Mouse (Mus musculus) gastrocnemius, postnatal 14 days (tissue): ENCODE measurements around the gene Lrp6. TPM values are rescaled to one million over a fixed set of nuclear protein-coding genes. Genes with fewer than 3 reads are reported as not detected.

ENCODE experiments used
- DNase-seq: peaks from one replicate; pipeline ENCODE4 v3.0.0; 2021; ENCODE audit warnings: mixed read lengths
- intact Hi-C: fragments of 180-260 bp; cut with DNase I; formaldehyde crosslinking; loops from one replicate; pipeline ENCODE4 v1.15.1; 2025; ENCODE audit warnings: low total_unique reads
- total RNA-seq, 2 experiments: library from RNA; stranded (reverse); gene quantifications; 2 replicates each; pipeline ENCODE4 v1.2.3; 2021

Lrp6 gene
- total RNA-seq, 2 experiments from 2014 or later = 40.9 to 41.9 TPM

DNA sequence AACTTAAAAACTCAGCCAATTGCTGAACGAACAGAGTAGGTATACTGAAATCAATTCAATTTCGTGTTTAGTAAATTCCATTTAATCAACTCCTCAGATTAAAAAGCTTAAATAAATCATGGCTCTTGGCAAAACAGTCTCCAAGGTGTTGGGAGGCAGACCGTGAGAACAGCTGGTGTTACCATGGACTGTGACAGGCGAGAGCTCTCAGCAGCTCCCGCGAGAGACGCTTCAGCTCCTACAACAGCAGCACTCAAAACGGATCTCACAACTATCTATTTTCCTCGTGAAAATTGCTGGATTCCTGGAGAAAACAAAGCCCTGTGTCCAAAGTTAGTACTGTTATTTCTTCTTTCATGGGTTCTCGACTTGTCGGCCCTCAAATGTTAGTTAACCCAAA is 116.8 kb downstream of the Lrp6 start:
- intact Hi-C loops = no loop called here
- DNase-seq = no peak

DNA sequence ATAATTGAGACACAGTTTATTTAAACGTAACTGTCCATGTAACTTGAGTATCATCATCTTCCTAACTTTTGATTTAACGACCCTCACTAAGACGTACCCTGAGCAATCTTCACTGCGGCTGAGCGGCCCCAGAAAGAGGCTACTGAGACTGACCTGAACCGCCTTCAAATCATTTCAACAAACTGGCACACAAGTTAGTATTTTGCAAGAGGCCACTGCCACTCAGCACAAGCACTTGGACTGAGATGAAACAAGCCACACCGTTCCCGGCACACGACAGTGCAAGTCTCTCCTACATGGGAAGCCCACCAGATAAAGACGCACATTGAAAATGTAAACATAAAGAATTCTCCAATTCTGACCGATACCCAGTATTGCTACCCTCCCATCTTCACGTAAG is 118.3 kb downstream of the Lrp6 start:
- no peak for DNase-seq
- intact Hi-C loops = no loop called here

DNA sequence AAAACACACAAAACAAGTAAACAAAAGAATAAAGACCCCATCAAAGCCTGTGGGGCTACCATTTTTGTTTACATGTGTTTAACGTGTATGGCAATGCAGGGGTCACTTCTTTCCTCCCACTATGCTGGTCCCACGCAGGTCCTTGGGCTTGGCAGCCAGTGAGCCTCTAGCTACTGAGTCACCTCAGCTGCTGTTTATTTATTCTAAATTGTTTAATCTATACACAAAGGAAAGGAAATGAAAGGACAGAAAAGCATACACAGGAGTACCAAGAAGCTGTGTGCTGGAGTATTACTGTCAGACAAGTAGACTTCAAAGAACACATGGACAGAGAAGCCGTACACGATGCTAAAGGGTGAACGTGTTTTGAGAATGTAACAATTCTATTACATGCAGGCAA is 122.8 kb downstream of the Lrp6 start:
- intact Hi-C loops = no loop called here
- no peak for DNase-seq

DNA sequence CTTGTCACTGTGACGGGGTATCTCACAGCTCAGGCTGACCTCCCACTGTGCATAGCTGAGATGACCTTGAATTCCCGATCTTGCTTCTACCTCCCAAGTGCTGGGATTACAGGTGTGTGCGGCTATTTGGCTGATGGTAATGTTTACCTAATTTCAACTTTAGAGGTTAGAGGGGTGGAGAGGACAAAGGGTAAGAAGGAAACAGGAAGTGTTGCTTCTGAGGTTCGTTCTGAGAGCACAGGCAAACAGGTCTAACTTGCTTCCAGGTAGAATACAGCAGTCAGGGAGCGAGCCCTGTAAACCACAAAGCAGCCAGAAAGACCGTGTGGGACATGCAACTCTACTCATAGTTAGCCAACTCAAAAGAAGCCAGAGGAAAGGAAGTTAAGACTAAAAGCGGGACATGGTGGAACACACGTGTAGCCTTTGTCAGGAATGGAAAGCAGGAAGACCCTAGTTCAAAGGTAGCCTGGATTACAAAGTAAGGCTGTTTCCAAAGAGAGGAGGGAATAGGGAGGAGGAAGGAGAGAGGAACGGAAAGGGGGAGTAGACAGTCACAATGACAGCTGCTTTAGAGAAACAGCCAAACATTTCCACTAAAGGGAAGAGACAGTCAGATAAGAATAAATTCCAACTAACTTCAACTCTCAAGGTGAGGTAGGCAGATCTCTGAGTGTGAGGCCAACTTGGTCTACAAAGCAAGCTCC is 123.4 kb downstream of the Lrp6 start:
- intact Hi-C loops = no loop called here
- no peak for DNase-seq

DNA sequence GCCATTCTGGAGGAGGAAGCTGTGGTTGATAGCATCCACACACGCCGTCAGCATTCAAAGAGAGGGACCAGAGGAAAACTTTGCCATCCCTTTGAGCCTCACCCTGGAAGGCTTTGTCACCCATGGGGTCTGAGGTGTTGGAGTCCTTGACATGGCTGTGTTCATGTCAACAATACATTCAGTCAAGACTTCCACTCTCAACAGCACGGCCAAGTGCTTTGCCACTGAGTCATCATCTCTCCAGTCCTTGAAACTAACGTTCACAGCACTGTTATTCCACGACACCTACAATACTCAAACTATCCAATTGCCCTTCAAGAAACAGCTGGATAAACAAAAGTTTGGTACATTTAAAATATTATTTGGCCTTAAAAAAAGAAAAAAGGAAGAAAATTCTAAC is 124.5 kb downstream of the Lrp6 start:
- DNase-seq = no peak
- intact Hi-C loops = no loop called here

DNA sequence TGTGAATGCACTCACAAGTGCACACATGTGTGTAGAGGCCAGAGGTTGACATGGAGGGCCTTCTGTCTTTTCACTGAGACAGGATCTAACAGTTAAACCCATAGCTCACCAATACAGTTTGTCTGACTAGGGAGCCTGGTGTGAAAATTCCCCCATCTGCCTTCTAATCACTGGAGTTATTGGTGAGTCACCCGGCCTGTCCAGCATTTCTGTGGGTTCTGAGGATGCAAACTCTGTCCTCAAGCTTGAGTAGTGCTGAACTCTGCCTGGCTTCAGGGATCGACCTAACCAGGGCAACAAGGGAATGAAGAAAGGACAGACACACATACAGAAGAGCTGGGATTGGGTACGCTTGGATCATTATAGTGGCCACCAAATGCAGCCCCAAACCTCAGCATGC is 125.0 kb downstream of the Lrp6 start:
- DNase-seq = no peak
- intact Hi-C loops = no loop called here

DNA sequence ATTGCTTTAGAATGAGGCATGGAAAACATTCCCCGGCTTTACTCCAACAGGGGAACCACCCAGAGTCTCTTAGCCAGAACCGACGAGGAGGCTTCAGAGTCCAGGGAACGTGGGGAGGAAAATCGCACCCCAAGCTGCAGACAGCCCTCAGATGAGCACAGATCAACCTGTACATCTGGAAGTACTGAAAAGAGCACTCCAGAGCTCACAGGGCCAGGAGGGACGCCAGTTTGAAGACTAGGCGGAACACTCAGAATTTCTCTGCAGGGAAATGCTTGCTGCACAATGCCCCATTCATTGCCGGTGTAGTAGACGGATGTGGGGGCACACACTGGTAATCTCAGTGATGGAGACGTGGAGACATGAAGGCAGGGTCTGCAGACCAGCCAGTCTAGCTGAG is 126.7 kb downstream of the Lrp6 start:
- intact Hi-C loops = no loop called here
- DNase-seq = no peak

DNA sequence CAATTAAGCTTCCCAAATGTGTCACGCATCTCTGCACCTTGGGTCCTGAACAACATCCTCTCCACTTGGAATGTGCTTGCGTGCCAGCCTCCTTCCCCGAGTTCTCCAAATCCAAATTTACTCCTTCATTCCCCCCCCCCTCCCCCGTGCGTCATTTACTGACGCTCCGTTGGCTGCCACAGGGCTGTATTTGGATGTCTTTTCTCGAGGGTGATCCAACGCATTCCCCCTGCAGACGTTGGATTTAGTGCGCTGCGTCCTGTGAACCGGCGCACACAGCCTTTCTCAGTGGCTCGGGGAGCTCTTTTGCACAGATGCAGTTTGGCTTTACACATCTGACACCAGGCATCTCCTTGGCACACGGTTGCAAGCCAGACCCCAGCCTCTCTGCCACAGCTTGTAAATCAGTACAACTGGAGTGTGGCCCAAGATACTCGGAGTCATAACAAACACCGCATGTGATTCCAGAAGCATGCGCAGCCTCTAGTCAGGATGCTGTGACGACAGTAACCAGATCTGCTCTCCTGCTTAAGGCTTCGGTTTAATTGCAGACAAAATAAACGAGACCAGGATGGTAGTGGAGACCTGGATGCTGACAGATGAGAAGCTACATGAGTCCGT is 127.3 kb downstream of the Lrp6 start:
- intact Hi-C loops = no loop called here
- DNase-seq = peak; percentile 28

DNA sequence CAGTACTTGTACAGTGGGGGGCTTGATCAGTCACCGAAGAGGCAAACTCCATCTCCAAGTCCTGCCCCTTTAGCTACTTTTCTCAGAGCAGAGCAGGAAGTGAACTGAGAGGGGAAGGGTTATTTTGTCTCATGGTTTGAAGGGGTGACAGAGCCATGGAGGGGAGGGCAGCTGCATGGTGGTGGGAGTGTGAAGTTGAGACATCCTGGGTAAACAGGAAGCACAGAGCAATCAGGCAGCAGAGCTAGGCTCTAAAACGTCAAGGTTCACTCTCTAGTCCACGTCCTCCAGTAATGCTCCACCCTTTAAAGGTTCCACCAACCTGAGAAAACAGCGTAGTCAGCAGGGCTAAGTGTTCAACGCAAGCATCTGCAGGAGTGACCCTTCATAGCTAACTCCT is 129.8 kb downstream of the Lrp6 start:
- intact Hi-C loops = no loop called here
- DNase-seq = no peak

DNA sequence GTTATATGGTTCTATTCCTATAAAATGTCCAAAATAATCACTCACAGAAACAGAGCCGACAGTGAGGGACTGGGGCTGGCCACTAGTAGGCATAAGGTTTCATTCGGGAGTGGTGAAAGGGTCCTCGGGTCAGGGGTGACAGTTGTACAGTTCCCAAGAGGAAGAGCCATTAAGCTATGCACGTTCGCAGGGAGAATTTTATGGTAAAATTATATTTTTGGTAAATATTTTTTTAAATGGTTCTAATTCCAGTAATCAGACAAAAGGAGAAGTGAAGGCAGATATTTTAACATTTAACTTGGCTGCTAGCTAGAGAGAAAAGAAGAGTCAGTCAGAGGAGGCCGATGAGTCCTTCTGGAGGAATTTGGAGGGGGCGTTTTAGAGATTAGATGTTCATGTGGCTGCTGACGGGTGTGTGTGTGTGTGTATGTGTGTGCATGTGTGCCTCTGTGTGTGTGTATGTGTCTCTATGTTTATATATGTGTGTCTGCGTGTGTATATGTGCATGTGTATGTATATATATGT is 131.8 kb downstream of the Lrp6 start:
- intact Hi-C loops = no loop called here
- no peak for DNase-seq

DNA sequence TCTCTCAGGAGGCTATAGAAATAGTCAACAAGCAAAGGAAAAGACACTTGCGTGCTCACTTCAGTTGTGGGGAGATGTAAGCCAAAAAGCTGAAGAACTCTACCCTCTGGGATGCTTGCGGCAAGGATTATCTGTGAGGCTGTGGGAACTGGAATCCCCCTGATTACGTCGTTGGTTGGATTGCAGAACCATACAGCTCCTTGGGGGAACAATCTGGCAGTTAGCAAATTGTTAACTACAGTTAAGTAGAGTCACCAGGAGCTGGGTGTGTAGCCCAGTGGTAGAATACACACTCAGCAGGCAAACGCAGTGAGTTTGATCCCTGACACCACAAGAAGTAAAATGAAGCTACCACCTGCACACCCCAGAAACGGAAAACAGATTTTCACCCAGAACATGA is 132.7 kb downstream of the Lrp6 start:
- no peak for DNase-seq
- intact Hi-C loops = no loop called here

DNA sequence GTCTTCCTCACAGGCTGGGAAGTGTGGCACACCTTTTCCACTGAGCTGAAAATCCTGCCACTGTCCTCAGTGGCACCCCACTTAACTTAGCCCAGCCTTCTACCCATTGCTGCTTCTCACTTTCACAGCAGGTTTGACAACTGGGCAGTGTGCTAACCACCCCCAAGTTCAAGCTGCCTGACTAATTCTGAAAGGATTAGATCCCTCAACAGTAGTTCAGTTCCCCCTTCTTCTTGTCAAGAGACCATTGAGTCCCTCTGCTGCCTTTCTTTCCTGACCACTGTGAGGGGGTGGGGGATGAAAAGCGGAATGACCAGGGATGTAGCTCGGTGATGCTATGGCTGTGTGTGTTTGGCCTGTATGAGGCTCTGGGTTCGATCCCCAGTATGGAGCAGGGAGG is 133.5 kb downstream of the Lrp6 start:
- intact Hi-C loops = no loop called here
- no peak for DNase-seq

DNA sequence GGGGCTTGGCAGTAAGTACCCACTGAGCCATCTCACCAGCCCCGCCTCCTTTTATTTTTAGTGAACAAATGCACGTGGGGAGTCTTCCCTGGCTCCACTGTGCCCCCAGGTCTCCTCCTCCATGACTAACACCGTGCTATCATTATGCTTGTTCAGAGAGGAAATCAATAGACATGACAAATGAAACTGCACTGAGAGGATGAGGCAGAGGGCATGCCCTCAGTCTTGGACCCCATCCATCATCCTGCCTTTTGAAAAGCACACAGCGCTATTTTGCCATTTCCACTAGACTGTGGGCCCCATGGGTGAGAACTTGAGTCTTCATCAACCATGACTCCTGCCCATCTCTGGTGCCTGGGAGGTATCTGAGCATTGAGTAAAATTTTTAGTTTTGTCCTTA is 135.2 kb downstream of the Lrp6 start:
- intact Hi-C loops = no loop called here
- no peak for DNase-seq

DNA sequence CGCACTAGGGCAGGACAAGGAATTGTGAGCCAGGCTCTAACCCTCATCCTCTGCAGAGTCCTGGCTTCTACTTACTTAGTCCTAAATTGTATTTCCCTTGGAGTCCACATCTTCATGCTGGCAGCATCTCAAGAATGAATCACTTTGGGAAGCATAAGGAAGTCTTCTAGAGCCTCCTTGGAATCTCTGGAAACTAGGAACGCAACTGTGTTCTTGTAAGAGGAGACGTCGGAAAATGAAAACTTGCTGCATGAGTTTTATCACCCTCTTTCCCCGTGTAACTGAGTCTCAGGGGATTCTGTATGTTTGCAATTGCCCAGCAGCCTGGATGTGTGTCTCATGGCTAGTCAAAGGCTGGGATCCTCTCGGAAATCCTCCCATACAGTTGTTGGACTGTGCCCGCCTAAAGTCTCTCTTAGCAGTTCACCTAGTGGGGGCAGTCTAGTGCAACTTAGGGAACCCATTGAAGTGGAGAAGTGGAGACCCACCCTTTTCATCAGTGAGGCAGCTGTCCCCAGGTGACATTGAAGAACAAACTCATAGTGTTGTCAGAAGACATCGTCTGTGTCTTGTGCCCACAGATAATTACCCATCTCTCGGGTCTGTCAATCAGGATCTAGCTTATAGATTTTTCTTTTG is 136.5 kb downstream of the Lrp6 start:
- DNase-seq = no peak
- intact Hi-C loops = no loop called here

DNA sequence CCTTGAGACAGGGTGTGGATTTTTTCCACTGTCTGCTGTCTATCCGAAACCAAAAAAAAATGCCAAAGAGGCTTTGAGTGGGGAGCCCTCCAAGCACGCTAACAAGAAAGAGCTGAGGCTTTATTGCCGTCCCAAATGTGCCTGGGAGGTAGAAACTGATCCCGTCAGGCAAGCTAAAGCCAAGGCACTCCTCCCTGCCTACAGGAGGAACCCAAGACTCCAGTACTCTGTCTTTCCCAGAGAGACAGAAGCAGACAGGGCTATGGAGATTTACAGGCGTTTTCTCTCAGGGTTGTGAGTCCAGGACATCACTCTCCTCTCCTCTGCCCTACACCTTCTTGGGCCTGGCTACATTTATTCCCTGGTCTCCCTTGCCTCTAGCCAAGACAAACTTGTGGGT is 138.3 kb downstream of the Lrp6 start:
- DNase-seq = no peak
- intact Hi-C loops = loop anchor here (5.0 kb wide), 1 partner anchor 184 kb away; no protein-coding TSS in a partner anchor

DNA sequence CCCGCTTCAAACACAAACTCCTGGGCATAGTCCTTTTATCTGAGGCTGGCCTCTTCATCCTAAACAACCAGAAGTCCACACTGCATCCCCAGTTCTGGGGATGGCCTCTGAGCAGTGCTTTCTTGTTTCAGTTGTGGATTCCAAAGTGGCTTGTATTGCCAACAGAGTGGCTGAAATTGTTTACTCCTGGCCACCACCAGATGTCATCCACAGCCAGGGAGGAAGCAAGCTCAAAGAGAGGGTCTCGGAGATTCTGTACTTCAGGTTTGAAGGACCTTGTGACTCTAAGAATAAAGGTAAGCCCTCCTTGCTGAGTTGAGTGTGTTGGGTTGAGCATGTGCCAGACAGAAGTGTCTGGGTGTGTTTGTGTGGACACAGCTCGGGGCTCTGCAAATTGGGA is 139.6 kb downstream of the Lrp6 start:
- intact Hi-C loops = loop anchor here (5.0 kb wide), 1 partner anchor 185 kb away; no protein-coding TSS in a partner anchor
- DNase-seq = no peak

DNA sequence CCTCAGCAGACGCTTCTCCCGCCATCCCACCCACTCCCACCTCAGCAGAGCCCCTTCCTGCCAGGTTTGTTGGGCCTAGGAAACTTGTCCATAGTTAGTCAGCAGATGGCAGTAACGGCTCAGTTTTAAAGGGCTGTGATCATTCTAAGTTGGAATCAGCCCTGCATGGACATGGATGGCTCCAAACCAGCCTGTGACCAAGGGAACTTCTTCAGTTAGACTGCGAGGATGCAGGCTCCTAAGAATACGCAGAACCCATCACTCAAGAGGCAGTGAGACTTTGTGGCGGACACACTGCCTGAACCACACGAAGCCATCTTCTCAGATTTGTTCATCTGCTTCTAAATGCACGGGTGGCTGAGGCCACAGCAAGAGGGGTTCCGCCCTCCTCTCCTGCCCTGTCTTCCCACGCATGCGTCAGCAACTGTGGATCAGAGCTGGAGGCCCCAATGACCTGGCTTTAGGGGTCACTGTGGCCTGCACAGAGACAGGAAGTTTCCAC is 141.5 kb downstream of the Lrp6 start:
- intact Hi-C loops = loop anchor here (5.0 kb wide), 1 partner anchor 187 kb away; no protein-coding TSS in a partner anchor
- peak; percentile 51 for DNase-seq

DNA sequence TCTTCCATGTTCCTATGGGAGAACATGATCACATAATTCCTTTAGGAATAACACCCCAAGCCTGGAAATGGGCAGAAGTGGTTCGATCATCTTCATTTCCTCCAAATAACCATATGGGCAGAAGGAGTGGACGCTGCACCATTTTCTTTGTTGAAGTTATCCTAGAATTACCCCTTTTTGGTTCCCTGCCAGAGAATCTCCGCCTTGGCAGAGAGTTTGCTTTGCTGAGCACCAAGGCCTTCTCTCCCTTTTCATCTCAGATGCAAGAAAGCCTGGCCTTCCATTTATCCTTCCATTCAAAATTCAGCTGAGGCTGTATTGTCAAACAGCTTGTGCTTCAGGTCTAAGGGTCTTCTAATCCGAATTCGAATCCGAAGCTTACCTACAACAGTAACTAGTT is 144.8 kb downstream of the Lrp6 start:
- intact Hi-C loops = no loop called here
- no peak for DNase-seq

DNA sequence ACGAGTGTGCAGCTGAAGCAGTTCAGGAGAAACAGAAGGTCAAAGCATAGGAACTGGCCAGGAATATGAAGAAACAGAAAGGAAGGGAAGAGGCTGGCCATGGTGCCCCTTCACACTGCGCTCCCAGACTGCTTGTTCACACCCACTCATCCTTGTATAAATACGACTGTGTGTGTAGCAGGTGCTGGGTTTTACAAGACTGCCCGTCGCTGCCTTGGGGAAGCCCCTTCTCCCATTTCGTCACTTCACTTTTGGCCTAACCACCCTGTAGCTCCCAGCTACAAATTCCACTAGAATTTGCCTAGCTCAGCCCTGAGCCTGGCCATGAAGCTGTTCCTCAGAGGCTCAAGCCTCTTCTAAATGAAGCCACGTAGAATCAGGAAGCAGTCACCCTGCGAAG is 146.4 kb downstream of the Lrp6 start:
- no peak for DNase-seq
- intact Hi-C loops = no loop called here

DNA sequence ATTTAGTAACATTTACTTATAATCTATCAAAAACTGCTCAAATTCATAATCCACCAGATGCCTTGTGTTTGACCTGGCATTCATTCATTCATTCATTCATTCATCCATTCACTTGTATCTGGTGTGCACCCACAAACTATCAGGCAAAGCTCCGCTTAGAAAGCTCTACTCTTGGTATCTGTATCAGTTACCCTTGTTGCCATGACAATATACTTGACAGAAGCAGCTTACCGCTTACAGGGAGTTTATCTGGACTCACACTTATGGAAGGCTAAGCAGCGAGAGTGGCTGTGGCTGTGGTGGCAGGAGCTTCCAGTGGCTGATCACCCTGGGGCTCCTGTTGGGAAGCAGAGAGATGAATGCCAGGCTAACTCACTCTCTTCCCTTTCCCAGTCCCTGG is 148.9 kb downstream of the Lrp6 start:
- no peak for DNase-seq
- intact Hi-C loops = no loop called here
